ENCODE assay signal across 26 mouse cellular contexts in the genomic region with DNA sequence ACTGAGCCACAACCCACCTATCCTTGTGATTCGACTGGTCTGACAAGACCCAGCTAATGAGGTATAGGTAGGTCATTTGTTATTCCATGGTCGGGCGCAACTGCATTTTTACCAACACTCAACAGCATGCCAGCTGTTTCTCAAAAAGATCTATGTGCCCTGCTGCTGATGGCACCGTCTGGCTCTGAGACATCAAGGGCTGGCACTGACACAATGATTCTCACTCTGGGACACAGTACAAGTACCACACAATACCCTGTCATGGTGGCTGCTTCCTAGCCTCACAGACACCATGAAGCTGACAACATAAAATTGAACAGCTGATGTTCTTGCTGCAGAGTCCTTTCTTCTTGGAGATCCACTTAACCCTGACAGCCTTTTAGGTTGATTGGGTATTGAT. TPM values are rescaled to one million over a fixed set of nuclear protein-coding genes. Genes with fewer than 3 reads are reported as not detected.
"Had no signal": no experiment of that assay in that cellular context is flagged by ENCODE, and none has a peak within 500 bp of the region (broad histone marks: within the 10 kb centered on the region; RNA-seq: fewer than 3 reads in every experiment).

No protein-coding gene starts in this region.

- H3K4me3 ChIP-seq: limb, embryonic 12.5 days; limb, embryonic 15.5 days; midbrain, embryonic 12.5 days; midbrain, embryonic 15.5 days; neural tube, embryonic 12.5 days; neural tube, embryonic 15.5 days had no signal

- ATAC-seq: liver, postnatal 0 days; lung, postnatal 0 days; midbrain, embryonic 15.5 days had no signal

- DNase-seq: kidney, adult 2 months; kidney, postnatal 25 days; left cerebral cortex, postnatal 4 days; liver, postnatal 0 days; lung, embryonic 14.5 days; right cerebral cortex, adult 18-20 months; right cerebral cortex, postnatal 14 days; right cerebral cortex, postnatal 4 days; thymus, adult 2 months; thymus, postnatal 14 days; thymus, postnatal 4 days had no signal

- H3K27ac ChIP-seq: kidney, postnatal 0 days; limb, embryonic 12.5 days; limb, embryonic 15.5 days; liver, embryonic 14.5 days; macrophage; midbrain, embryonic 12.5 days; midbrain, embryonic 15.5 days; neural tube, embryonic 12.5 days; neural tube, embryonic 15.5 days; stomach, postnatal 0 days had no signal

RNA-seq across cellular contexts. Expression of a gene that starts 34.2 kb away (rescaled TPM):
- total RNA-seq: layer of hippocampus, postnatal 14 days; left cerebral cortex, adult 18-20 months; left cerebral cortex, postnatal 14 days; left cerebral cortex, postnatal 4 days; megakaryocyte, adult 5-6 weeks had no signal
